Mouse (Mus musculus) cerebellum, postnatal 36 days (tissue): ENCODE results near the gene Ubr3.
"Not testable (repeated sequence)": the region's sequence is repeated elsewhere in the genome, so short reads cannot be mapped to it uniquely, and the experiment has no call there.

Source experiments
- DNase-seq, 2 experiments: peaks; one replicate each; pipeline ENCODE4 v3.0.0; 2021 to 2022; ENCODE audit warnings: mixed read lengths in 2 of 2

Gene Ubr3

GRCm38 (mm10) chr2:69912801-69913200, 15.8 kb downstream of the Ubr3 start:
- DNase-seq = no peak

- no peak for DNase-seq
Measured at GRCm38 (mm10) chr2:69917301-69917700, 20.3 kb downstream of the Ubr3 start.

DNA sequence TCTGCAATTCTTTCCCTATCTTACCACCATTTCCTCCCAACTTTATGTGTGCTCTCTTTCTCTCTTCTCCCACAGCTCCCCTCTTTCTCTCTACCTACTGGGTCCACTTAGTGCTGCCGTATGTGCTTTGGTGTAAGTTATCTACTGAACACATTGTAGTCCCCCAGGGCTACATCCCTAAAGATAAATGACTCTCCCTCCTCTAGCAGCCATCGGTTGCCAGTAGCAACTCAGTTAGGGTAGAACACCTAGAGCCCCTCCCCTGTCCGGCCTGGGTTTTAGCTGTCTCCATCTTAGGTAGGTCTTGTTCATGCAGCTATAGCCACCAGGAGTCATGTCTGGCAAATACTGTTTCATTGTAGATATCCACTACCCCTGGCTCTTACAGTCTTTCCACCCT, 27.9 kb downstream of the Ubr3 start:
- DNase-seq = no peak

DNA sequence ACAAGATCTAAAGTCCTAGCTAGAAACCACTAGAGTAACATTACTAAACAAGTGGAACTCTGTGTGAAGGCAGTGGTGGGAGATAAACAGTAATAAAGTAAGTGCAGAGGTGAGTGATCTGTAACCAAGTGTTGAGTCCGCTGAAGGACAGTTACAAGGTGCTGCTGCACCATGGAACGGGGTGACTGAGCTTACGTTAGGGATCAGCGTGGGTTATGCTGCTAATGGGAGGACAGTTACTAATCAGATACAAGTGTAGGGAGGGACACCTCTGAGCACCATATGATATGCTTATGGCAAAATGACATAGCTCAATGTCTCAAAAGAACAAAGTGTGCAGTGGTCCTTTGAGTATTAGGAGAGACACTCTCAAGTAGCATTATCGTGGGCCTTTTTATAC, 39.3 kb downstream of the Ubr3 start:
- no peak for DNase-seq

DNA sequence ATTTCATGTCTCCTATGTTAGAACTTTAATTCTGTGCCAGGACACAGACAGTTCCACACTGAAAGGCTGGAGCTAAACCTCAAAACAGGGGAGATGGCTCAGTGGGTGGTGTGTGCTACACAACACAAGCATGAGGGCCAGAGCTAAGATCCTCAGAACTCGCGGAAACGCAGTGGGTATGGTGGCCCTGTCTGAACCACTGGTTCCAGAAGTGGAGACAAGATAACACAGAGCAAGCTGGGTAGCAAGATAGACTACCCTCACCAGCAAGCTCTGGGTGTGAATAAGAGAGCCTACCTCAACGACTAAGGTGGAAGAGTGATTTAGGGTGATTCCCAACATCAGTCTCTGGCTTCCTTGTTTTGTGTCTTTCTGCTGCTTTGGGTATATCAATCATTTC, 42.2 kb downstream of the Ubr3 start:
- no peak for DNase-seq

DNA sequence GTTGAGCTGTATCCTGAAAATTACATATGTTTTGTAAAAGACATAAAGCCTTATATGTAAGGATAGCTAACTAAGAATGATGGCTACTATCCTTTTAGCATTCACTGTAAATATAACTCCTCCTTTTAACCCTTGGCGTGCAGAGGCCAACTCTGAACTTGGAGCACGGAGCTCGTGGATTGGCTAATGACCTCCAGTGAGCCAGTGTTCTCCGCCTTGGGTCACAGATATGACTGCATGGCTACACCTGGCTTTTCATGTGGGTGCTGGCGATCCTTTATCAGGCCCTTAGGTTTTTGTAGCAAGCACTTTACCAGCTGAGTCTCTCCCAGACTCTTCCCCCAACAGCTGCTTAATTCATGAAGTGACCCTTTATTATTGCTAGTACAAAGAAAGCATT, 42.6 kb downstream of the Ubr3 start:
- no peak for DNase-seq

GRCm38 (mm10) chr2:69941391-69942030, 44.5 kb downstream of the Ubr3 start:
- DNase-seq = no peak

GRCm38 (mm10) chr2:69952849-69953248, 55.8 kb downstream of the Ubr3 start:
- no peak for DNase-seq

- no peak for DNase-seq
Measured at GRCm38 (mm10) chr2:69955635-69956034, 58.6 kb downstream of the Ubr3 start.

DNA sequence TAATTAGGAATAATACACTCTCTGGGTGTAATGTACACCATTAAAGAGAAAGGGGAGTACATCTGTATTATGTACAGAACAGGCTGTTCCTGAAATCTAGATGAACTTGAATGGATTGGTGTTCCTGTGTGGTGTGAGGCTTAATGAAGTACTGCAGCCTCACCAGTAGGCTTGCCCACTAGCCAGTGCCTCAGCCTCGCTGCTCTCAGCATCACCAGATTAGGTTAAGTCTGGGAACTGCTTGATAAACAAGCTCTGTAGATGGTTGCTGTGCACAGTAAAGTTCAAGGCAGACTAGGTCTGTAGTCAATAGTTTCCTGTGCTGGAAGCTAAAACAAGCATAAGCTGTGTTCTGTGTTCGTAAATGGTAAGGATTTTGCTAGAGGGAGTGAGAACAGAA, 60.6 kb downstream of the Ubr3 start:
- DNase-seq = no peak

DNA sequence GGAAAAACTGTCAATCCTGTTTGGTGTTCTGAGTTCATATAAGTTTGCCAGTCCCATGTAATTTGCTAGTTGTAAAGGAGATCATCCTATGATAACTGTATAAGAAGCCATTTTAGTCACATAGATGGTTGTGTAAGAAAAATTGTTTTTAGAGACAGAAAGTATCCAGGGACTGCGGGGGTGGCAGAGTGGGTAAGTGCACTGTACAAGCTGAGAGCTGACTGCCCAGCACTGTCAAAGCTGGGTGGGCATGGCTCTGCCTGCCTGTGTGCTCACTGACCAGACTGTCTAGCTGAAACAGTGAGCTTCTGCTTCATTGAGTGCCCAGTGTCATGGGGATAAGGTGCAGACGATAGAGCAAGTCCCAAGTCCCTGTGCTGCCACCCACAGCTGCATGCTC, 77.8 kb downstream of the Ubr3 start:
- DNase-seq = no peak

- DNase-seq = no peak
Measured at GRCm38 (mm10) chr2:69989224-69989623, 92.2 kb downstream of the Ubr3 start.

DNA sequence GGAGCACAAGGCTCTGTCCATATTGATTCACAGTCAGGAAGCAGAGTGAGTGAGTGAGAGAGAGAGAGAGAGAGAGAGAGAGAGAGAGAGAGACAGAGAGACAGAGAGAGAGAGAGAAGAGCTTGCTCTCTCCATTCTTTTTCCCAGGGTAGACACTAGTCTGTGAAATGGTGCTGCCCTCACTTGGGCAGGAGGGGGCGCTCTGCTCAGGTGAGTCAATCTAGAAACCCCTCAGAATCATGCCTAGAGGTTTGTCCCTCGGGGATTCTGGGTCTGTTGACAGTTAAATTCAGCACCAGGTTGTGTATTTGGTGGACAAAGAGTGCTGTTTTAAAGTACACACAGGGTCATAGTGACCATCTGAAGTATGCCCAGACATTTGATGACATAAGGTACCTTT, 93.6 kb downstream of the Ubr3 start:
- DNase-seq = no peak

DNA sequence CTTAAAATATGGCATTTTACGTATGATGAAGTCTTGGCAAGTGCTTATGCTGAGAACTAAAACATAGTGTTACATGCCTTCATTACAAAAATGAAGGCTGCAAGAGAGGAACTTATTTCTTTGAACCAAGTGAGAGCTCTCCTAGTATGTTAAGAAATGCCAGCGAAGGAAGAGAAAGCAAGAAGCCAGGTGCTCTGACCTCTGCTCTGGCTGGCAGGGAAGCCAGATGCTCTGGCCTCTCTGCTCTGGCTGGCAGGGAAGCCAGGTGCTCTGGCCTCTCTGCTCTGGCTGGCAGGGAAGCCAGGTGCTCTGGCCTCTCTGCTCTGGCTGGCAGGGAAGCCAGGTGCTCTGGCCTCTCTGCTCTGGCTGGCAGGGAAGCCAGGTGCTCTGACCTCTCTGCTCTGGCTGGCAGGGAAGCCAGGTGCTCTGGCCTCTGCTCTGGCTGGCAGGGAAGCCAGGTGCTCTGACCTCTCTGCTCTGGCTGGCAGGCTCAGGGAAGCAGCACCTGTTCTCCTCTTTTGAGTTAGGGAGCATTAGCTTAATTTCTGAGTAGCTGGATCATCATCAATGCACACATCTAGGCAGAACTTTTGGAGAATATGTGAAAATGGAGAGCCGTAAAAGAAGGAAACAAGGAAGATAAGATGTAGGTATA, 97.2 kb downstream of the Ubr3 start:
- DNase-seq = not testable (repeated sequence)

- no peak for DNase-seq
Measured at GRCm38 (mm10) chr2:69994779-69995178, 97.7 kb downstream of the Ubr3 start.

DNA sequence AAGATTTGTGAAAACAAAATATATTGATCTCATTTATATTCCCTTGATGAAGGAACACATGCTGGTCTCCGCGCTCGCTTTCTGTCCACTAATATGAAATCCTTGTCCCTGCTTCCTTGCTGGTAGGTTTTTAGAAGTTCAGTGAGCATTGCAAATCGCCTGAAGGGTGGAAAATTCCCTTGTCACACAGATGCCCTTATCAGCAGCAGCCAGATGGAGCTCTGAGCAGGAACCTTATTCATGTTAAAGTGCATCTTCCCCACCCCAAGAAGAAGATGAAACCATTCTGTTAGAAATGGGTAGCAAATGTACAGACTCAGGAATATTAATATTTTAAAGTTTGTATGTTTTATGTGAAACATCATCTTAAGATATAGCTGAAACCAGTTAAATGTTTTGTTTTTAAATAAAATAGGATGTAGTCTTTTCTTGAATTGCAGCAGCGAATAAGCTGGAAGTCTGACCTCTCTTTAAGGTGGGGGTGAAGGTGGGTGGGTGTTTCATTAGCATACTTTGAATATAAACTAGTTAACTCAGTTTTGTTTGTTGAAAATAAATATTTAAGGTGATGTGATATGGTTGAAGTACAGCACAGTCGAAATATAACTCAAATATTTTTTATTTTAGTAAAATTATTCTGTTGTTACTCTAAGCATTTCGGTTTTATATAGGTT, 102.2 kb downstream of the Ubr3 start:
- no peak for DNase-seq

GRCm38 (mm10) chr2:70000316-70000715, 103.3 kb downstream of the Ubr3 start:
- no peak for DNase-seq

DNA sequence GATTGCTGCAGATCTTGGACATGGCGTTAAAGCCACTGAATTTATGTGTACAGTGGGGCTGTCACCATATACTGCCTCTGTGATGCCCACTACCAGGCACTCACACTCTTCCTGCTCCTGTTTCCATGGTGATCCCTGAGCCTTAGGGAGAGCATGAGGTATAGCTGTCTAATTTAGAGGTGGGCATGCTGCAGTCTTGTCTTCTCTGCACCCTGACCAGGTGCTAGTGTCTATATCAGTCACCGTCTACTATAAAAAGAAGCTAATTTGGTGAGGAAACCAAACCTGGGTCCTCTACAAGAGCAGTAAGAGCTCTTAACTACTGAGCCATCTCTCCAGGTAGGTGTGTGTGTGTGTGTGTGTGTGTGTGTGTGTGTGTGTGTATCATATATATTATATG, 109.4 kb downstream of the Ubr3 start:
- DNase-seq = no peak

DNA sequence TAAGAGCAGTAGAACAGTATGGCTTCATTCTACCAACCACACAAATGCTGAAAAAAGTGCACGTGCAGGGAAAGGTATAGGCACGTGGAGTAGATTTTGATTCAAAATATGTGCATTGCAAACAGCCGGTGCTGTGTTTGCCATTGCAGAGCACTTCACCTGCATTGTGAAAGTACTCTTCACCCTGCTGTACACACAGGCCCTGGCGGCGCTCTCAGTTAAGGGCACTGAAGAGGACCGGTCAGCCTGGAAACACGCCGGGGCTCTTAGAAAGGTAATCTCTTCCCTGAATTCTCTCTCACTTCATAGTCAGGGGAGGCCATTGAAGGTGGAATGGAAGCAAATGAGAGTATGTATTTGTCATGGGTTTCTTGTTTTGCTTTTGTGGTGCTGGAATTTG, 115.9 kb downstream of the Ubr3 start:
- no peak for DNase-seq

DNA sequence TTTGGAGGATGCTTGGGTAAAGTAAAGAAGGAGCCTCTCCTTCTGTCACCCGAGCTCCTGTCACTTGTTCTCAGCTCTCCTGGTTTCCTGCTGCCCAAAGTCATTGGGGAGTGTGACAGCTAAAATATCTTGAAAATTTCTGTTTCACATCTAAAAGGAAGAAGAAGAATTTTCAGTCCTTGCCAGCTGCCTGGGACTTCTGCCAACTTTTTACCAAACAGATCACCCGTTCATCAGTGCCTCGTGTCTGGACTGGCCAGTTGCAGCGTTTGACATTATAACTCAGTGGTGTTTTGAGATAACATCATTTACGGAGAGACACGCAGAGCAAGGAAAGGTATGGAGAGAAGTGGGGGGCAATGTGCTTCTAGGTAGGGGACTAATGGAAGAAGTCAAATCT, 121.2 kb downstream of the Ubr3 start:
- peak; percentile 14 to 15 for DNase-seq

DNA sequence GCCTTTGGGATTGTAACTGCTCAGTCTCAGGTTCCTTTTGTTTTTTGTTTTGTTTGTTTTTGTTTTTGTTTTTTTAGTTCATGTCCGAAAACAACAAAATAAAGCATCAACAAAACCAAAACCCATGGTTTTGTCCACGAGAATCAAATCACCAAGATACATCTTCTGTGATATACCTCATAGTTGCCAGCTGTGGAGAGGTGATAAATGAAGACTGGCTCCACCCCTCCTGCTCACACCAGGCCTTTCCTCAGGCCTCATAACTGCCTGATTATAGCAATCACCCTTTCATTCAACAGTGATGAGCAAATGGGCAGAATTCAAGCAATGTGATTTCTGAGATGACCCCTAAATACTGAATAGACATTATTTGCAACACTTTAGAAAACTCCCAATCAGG, 127.4 kb downstream of the Ubr3 start:
- DNase-seq = no peak

DNA sequence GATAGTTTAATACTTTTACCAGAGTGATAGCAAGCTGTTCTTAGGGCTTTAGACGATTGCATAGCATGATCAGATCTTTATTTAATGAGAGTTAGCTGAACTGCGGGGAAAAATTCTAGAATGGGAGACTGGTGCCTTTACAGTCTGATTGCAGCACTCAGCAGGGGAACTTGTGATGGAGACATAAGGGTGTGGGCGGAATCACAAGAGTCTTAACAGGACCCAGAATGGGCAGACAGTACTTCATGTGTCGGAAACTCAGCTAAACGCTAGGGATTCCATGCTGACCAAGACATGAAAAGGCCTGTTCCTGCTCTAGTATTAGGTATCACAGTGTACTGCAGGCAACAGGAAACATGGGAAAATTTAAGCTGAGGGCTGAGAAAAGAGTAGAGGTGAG, 128.7 kb downstream of the Ubr3 start:
- DNase-seq = no peak

GRCm38 (mm10) chr2:70031472-70031871, 134.4 kb downstream of the Ubr3 start:
- DNase-seq = no peak

GRCm38 (mm10) chr2:70034895-70035294, 137.8 kb downstream of the Ubr3 start:
- DNase-seq = no peak
